Mouse (Mus musculus) heart, adult 9 months (tissue): ENCODE measurements around the gene Gpha2.

Source experiments
- DNase-seq, 2 experiments: peaks; one replicate each; pipeline ENCODE4 v3.0.0; 2022; ENCODE audit warnings: low spot score in 2 of 2

Gene Gpha2

DNA sequence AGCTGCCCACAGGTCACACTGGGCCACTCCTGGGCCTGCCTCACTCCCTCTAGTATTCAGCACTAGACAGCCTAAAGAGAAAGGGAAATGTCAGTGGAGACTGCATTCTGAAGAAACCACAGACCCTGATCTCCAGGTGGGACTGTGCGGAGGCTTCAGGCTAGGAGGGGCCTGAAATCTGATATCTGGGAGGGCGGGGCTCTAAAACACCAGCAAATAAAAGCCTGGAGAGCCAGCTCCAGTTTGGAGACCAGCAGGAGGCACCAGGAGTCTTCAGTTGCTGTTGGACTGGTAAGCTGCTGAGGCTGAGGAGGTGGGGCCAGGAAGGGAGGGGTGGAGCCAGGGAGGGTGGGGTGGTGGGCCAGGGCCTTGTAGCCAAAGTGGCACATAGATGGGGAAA is at the start of gene Gpha2:
Gene Gpha2 (plus strand): TSS at position 246 of the 400 bp plus-strand sequence.
- DNase-seq = no peak

- no peak for DNase-seq
These were observed 47.4 kb upstream of the Gpha2 start for GRCm38 (mm10) chr19:6178775-6179174.

GRCm38 (mm10) chr19:6181629-6182028 is 44.6 kb upstream of the Gpha2 start:
- DNase-seq = no peak

DNA sequence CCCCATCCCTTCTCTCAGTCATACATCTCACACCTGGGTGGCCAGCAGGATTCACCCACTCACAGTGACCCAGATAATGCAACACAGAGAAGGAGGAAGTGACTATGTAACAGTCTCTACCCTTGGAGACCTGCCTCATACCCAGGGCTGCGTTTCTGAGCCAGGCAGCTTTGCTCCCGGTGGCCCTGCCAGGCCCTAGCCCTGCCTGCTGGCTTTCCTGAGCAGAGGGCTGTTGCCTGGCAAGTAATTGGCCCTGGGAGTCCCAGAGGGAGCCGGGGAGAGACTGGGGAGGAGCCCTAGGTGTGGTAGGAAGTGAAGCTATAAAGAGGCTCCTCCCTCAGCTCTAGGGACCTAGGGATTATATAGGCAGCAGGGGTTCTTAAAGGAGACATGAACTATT is 43.6 kb upstream of the Gpha2 start:
- no peak for DNase-seq

DNA sequence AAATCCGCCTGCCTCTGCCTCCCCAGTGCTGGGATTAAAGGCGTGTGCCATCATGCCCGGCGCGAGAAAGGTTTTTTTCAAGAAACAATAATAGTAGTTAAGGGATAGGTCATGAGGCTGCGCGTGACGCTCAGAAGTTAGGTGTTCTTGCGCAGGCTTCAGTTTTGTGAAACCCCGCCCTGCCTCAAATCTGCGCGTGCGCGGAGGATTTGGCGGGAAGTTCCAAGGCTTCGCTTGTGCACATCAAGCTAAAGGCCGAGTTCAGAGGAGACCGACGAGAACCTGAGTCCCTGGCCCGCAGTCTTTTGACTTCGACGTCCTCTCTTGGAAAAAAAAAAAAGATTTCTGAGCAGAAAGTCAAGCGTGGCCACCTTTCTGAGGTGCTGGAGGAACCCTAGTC is 42.0 kb upstream of the Gpha2 start, which contains the start of gene Majin:
Gene Majin (plus strand): TSS at position 258 of the 400 bp plus-strand sequence.
- no peak for DNase-seq

GRCm38 (mm10) chr19:6204265-6204664 is 21.9 kb upstream of the Gpha2 start:
- DNase-seq = no peak

- DNase-seq = no peak
These were observed 19.5 kb upstream of the Gpha2 start for GRCm38 (mm10) chr19:6206716-6207115.

- DNase-seq = no peak
These were observed 10.0 kb upstream of the Gpha2 start for GRCm38 (mm10) chr19:6216046-6216705.

GRCm38 (mm10) chr19:6218606-6219005 is 7.6 kb upstream of the Gpha2 start:
- no peak for DNase-seq

DNA sequence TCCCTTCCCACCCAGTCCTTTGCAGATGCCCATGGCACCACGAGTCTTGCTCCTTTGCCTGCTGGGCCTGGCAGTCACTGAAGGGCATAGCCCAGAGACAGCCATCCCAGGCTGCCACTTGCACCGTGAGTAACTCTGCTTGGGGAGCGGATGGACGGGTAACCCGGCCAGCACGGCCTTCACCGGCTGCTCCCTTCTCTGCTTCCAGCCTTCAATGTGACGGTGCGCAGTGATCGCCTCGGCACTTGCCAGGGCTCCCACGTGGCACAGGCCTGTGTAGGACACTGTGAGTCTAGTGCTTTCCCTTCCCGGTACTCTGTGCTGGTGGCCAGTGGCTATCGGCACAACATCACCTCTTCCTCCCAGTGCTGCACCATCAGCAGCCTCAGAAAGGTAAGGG is 583 bp downstream of the Gpha2 start:
- no peak for DNase-seq

GRCm38 (mm10) chr19:6227864-6228263 is 1.7 kb downstream of the Gpha2 start:
- no peak for DNase-seq

DNA sequence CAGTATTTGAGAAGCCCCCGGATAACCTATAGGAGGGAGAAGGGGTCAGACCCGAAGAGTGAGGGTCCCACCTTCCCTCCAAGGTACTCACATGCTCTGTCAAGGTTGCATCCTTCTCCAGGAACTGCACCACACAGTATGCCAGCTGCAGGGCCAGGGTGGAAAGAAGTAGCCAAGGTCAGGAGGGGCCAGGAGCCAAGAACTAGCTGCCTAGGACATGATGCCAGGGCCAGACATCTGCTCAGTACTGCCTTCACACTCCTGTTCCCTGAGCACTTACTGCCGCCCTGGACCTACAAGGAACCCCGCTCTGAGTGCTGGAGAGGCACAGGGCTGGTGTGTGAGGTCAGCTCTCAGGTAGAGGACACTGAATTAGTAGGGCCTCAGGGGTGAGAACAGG is 4.2 kb downstream of the Gpha2 start:
- DNase-seq = no peak

DNA sequence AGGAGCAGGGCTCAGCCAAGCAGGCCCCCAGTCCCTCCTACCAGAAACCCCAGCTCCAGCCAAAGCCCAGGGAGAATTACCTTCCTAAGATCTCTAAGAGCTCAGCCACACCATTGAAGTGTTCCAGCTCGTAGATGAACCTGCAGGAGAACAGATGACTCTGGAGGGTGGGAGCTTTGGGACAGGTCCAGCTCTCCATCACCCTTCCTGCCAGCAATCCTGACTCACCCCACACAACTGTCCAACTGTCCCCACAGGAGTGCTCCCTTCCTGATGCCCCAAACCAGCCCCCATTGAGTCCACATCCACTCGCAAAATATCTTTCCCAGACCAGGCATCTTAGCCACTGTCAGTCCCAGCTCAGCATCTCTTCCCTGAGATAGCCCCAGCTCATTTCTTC is 4.9 kb downstream of the Gpha2 start:
- DNase-seq = no peak

- DNase-seq = no peak
These were observed 7.5 kb downstream of the Gpha2 start for GRCm38 (mm10) chr19:6233647-6234046.

DNA sequence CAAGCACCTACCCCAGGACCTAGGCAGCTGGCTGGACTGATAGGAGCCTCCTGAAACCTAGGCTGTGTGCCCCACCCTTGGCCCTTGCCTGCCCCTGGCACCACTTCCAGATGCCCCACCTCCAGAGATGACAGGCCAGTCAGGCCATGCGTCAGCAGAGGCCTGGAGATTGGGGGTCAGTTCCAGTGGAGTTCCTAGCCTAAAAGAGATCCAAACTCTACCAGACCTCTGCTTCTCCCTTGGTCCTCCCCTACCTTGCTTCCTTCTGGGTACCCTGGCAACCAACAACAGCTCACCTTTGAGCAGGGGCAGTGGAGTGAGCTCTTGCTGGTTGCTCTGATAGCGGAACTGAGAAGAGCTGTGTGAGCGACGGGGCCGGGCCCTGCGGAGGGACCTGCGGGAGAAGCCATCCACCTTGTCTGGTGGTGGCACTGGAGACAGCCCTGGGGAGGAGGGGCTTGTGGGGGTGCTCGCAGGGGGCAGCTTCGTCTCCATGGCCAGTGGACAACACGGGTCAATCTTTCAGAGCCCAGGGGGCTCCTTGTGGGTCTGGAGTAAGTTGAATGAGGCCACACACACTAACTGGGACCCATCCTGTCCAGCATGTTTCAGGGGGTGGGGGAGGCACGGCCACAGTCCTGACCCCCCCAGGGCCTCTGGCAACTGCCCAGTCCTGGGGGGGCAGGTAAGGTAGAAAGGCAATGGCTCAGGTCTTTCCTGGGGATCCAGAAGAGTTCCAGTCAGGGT is 8.3 kb downstream of the Gpha2 start:
- DNase-seq = no peak

GRCm38 (mm10) chr19:6235084-6236052 is 9.2 kb downstream of the Gpha2 start, which contains the start of gene Ppp2r5b:
Gene Ppp2r5b, minus strand, starts transcription at chr19:6235872.
- DNase-seq = peak; percentile 92 to 96

GRCm38 (mm10) chr19:6236053-6236441 is 9.9 kb downstream of the Gpha2 start:
- peak; percentile 91 to 92 for DNase-seq

DNA sequence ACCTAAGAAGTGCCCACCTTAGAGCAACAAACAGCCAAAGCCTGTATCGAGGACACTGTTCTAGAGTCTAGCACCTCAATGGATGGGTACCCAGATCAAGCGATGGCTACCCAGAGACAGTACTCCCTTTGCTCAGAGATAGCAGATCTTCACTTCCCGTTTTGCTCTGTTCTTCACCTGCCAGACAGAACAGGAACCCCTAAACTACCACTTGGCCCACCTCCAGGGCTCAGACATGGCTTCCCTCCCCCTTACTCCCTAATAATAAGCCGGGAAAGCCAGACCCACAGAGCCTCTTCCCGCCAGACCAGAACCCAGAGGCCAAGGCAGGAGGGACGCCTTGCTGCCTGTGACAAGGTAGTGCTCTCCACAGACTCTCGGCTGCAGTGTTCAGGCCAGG is 10.7 kb downstream of the Gpha2 start:
- no peak for DNase-seq

GRCm38 (mm10) chr19:6238740-6239139 is 12.6 kb downstream of the Gpha2 start:
- DNase-seq = no peak

GRCm38 (mm10) chr19:6240136-6240535 is 14.0 kb downstream of the Gpha2 start:
- DNase-seq = no peak

GRCm38 (mm10) chr19:6240725-6241124 is 14.5 kb downstream of the Gpha2 start:
- DNase-seq = no peak
